10 mouse cellular contexts compared by ENCODE assay signal in the genomic region with DNA sequence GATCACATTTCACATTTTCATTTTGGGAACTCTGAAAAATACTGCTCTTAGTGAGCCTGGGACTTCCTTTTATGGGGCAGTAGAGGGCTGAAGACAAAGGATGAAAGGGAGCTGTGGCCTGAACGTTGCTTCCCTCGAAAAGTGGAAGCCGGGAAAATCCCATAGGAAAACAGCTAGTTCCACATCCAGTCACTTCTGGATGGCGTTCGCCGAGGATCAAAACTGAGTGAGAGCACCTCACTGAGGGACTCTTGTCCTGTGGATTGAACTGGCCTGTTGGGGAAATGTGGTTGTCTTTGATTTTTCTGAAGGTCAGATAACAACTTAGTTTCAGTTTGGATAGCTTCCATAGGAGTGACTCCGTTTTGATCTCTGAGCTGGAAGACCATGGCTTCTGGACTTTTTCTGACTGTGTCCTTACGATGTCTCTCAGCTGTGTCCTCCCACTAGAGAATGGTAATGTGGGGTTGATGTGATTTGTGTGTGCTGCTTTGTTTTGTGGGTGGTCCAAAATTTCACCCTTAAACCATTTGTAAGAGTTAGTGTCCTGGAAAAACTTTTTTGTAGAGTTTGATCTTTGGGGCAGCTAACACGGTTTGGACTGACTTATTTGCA. TPM values are rescaled to one million over a fixed set of nuclear protein-coding genes. Genes with fewer than 3 reads are reported as not detected.
A peak's percentile ranks its signal among the peaks of the same experiment; 100 is the strongest.
DNase-seq lines count a peak whose midpoint lies in the region; ATAC-seq and TF ChIP-seq lines count a peak whose summit lies in the region.
"Had no signal": no experiment of that assay in that cellular context is flagged by ENCODE, and none has a peak within 500 bp of the region (broad histone marks: within the 10 kb centered on the region; RNA-seq: fewer than 3 reads in every experiment).

No protein-coding gene starts in this region.

- H3K27ac ChIP-seq in forebrain, embryonic 10.5 days, result no peak overlapping the region
- H3K27ac ChIP-seq in forebrain, embryonic 12.5 days, result no peak overlapping the region
- peak overlapping the region; percentile 42; the same call in 1 of the 2 replicates for H3K27ac ChIP-seq in spleen, adult 2 months (ENCODE audit: insufficient read depth, low read length)
- peak overlapping the region; percentile 20; the same call in 1 of the 2 replicates for H3K27ac ChIP-seq in intestine, embryonic 16.5 days (ENCODE audit: low read length)
- H3K27ac ChIP-seq: limb, embryonic 15.5 days had no signal

- H3K4me1 ChIP-seq in forebrain, embryonic 10.5 days, result peaks cover 19% of the 10 kb centered on the region
- H3K4me1 ChIP-seq in forebrain, embryonic 12.5 days, result peaks cover 9% of the 10 kb centered on the region
- H3K4me1 ChIP-seq in spleen, adult 2 months (ENCODE audit: control insufficient read depth, insufficient read depth, insufficient read length), result peaks cover 4% of the 10 kb centered on the region
- peaks cover 12% of the 10 kb centered on the region for H3K4me1 ChIP-seq in intestine, embryonic 16.5 days (ENCODE audit: control insufficient read depth, insufficient read depth, low read length)

- H3K4me3 ChIP-seq in forebrain, embryonic 10.5 days, result peak overlapping the region; percentile 91; the same call in 1 of the 2 replicates
- no peak overlapping the region; the same call in 1 of the 2 replicates for H3K4me3 ChIP-seq in forebrain, embryonic 12.5 days (replicated peaks)
- no peak overlapping the region for H3K4me3 ChIP-seq in spleen, adult 2 months (ENCODE audit: extremely low read depth, insufficient read depth, insufficient read length)
- peak overlapping the region; percentile 9 for H3K4me3 ChIP-seq in intestine, embryonic 16.5 days (ENCODE audit: low read length)
- H3K4me3 ChIP-seq: limb, embryonic 15.5 days had no signal

- no peak overlapping the region; the same call in 1 of the 2 replicates for H3K4me2 ChIP-seq in forebrain, embryonic 12.5 days
- no peak overlapping the region for H3K4me2 ChIP-seq in intestine, embryonic 16.5 days (ENCODE audit: low read depth, low read length)
- H3K4me2 ChIP-seq: limb, embryonic 15.5 days had no signal

- TF ChIP-seq CTCF in spleen, adult 2 months (IDR thresholded peaks at IDR 0.05; ENCODE audit: extremely low read depth, insufficient read depth, insufficient read length, insufficient replicate concordance), result no peak

- no peak overlapping the region for H3K9ac ChIP-seq in forebrain, embryonic 12.5 days
- H3K9ac ChIP-seq in intestine, embryonic 16.5 days (ENCODE audit: low read depth, low read length), result no peak overlapping the region; the same call in 1 of the 2 replicates
- H3K9ac ChIP-seq: limb, embryonic 15.5 days had no signal

- H3K27me3 ChIP-seq in forebrain, embryonic 10.5 days (ENCODE audit: poor library complexity, severe bottlenecking), result 0 out of 2 replicates have a peak, but pooled peaks cover 5% of the 10 kb centered on the region
- H3K27me3 ChIP-seq in forebrain, embryonic 12.5 days, result no peaks in the 10 kb centered on the region
- H3K27me3 ChIP-seq in spleen, adult 2 months (ENCODE audit: control insufficient read depth, insufficient read depth, low read length), result no peaks in the 10 kb centered on the region
- no peaks in the 10 kb centered on the region for H3K27me3 ChIP-seq in intestine, embryonic 16.5 days (replicated peaks; ENCODE audit: control insufficient read depth, insufficient read depth, low read length)
- H3K27me3 ChIP-seq: limb, embryonic 15.5 days had no signal

- H3K9me3 ChIP-seq in forebrain, embryonic 10.5 days, result peaks cover 62% of the 10 kb centered on the region
- peaks cover 25% of the 10 kb centered on the region for H3K9me3 ChIP-seq in forebrain, embryonic 12.5 days
- H3K9me3 ChIP-seq in intestine, embryonic 16.5 days (ENCODE audit: control insufficient read depth, low read length), result peaks cover 6% of the 10 kb centered on the region; the same call in 1 of the 2 replicates

- DNase-seq in forebrain, embryonic 10.5 days (ENCODE audit: extremely low spot score, low spot score), result no peak
- no peak for DNase-seq in spleen, adult 2 months (ENCODE audit: low read depth in 1 of 2, low spot score in 2 of 2)
- no peak for DNase-seq in spleen, postnatal 14 days (ENCODE audit: low spot score in 2 of 2)
- no peak for DNase-seq in c-Kit-positive CD71-positive TER-119-positive erythroid progenitor cells, embryonic 14.5 days (ENCODE audit: low spot score)
- no peak for DNase-seq in layer of hippocampus, adult 11-12 months (ENCODE audit: low spot score)
- DNase-seq in urinary bladder, postnatal 4 days (ENCODE audit: low spot score in 2 of 2), result no peak
- DNase-seq: cerebellum, postnatal 14 days had no signal

- ATAC-seq in forebrain, embryonic 12.5 days (ENCODE audit: low FRiP score), result no peak
- ATAC-seq in intestine, embryonic 16.5 days, result no peak

- TF ChIP-seq POLR2A in spleen, adult 2 months (IDR thresholded peaks at IDR 0.05; ENCODE audit: low read depth, low read length), result no peak

- H3K36me3 ChIP-seq in forebrain, embryonic 10.5 days (replicated peaks), result peaks cover 62% of the 10 kb centered on the region
- H3K36me3 ChIP-seq in forebrain, embryonic 12.5 days (replicated peaks), result peaks cover 35% of the 10 kb centered on the region
- H3K36me3 ChIP-seq in spleen, adult 2 months (ENCODE audit: control insufficient read depth, insufficient read depth, low read length), result no peaks in the 10 kb centered on the region
- no peaks in the 10 kb centered on the region for H3K36me3 ChIP-seq in intestine, embryonic 16.5 days (ENCODE audit: control insufficient read depth, insufficient read depth, low read length)

- 97% methylated on average over 9 of the region's 9 CpGs for WGBS in forebrain, embryonic 10.5 days
- 94% methylated on average over 9 of the region's 9 CpGs for WGBS in forebrain, embryonic 12.5 days
- 90% methylated on average over 9 of the region's 9 CpGs for WGBS in spleen, adult 2 months
- WGBS in intestine, embryonic 16.5 days, result 69% methylated on average over 9 of the region's 9 CpGs

RNA-seq across cellular contexts. Expression of gene Spin1, which starts 2.5 kb away (rescaled TPM):
- 81.7 and 83.3 TPM in 2 replicates for polyA plus RNA-seq in forebrain, embryonic 10.5 days (2016; fragmentation: Nextera tagmentation; extraction: Ambion mirVana)
- polyA plus RNA-seq in forebrain, embryonic 12.5 days (2016; fragmentation: Nextera tagmentation; extraction: Ambion mirVana), result 120 and 129 TPM in 2 replicates
- polyA plus RNA-seq in spleen, adult 2 months (2012; rRNA removed), result 11.5 and 12.2 TPM in 2 replicates
- 52.3 and 54.4 TPM in 2 replicates for polyA plus RNA-seq in intestine, embryonic 16.5 days (2015; fragmentation: Nextera tagmentation; extraction: Ambion mirVana)

Comparison
In these comparisons a context has a peak if more than half of its experiments do, and no peak if none do; other contexts are left out.
1. H3K4me3 ChIP-seq: peak in forebrain, embryonic 10.5 days (single experiment) and intestine, embryonic 16.5 days (single experiment); none in forebrain, embryonic 12.5 days (single experiment) and spleen, adult 2 months (single experiment).
2. H3K27ac ChIP-seq: peak in spleen, adult 2 months (single experiment) and intestine, embryonic 16.5 days (single experiment); none in forebrain, embryonic 10.5 days (single experiment) and forebrain, embryonic 12.5 days (single experiment).